Comparison of ENCODE assay signal across 10 mouse cellular contexts in the genomic region with DNA sequence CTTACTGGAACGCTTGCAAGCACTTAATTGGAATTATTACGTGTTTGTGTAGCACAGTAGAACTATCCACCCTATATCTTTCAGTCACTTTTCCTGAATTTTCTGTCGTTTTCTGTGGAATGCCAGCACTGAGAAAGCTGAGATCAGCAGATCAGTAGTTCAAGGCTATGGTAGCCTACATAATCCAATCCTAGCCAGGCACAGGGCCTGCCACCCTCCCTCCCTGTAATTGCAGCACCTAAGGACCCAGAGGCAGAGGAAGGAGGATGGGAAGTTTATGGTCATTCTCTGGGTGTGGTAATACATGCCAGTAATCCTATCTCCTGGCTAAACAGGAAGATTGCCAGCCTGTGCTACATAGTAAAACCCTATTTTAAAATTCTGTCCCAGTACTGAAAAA. TPM values are rescaled to one million over a fixed set of nuclear protein-coding genes. Genes with fewer than 3 reads are reported as not detected.
DNase-seq lines count a peak whose midpoint lies in the region; ATAC-seq and TF ChIP-seq lines count a peak whose summit lies in the region.
"Had no signal": no experiment of that assay in that cellular context is flagged by ENCODE, and none has a peak within 500 bp of the region (broad histone marks: within the 10 kb centered on the region; RNA-seq: fewer than 3 reads in every experiment).

No protein-coding gene starts in this region.

- peaks cover 14% of the 10 kb centered on the region for H3K36me3 ChIP-seq in heart, embryonic 12.5 days
- H3K36me3 ChIP-seq in testis, adult 2 months (ENCODE audit: control insufficient read depth, insufficient read depth, low read length), result peaks cover 7% of the 10 kb centered on the region
- H3K36me3 ChIP-seq in liver, embryonic 13.5 days, result peaks cover 17% of the 10 kb centered on the region

- no peaks in the 10 kb centered on the region for H3K9me3 ChIP-seq in heart, embryonic 12.5 days (replicated peaks)
- no peaks in the 10 kb centered on the region for H3K9me3 ChIP-seq in liver, embryonic 13.5 days (replicated peaks)

- H3K4me1 ChIP-seq in heart, embryonic 12.5 days (replicated peaks), result peaks cover 22% of the 10 kb centered on the region
- peaks cover 11% of the 10 kb centered on the region for H3K4me1 ChIP-seq in testis, adult 2 months (ENCODE audit: control insufficient read depth, insufficient read depth, low read length)
- H3K4me1 ChIP-seq in liver, embryonic 13.5 days (replicated peaks), result peaks cover 42% of the 10 kb centered on the region

- H3K9ac ChIP-seq in heart, embryonic 12.5 days, result no peak overlapping the region
- H3K9ac ChIP-seq in liver, embryonic 13.5 days, result peak overlapping the region; percentile 78

- no peaks in the 10 kb centered on the region for H3K27me3 ChIP-seq in heart, embryonic 12.5 days (replicated peaks)
- no peaks in the 10 kb centered on the region for H3K27me3 ChIP-seq in testis, adult 2 months (ENCODE audit: control insufficient read depth, insufficient read depth, low read length)
- H3K27me3 ChIP-seq in liver, embryonic 13.5 days, result no peaks in the 10 kb centered on the region

- no peak for ATAC-seq in heart, embryonic 12.5 days (ENCODE audit: insufficient number of reproducible peaks, low FRiP score)
- ATAC-seq in liver, embryonic 13.5 days (ENCODE audit: low read depth), result no peak
- ATAC-seq: inflammation-experienced regulatory T-cells, adult 6 months had no signal

- DNase-seq in heart, postnatal 25 days (ENCODE audit: low spot score), result no peak
- no peak for DNase-seq in testis, postnatal 14 days (ENCODE audit: low spot score)
- DNase-seq in liver, embryonic 13.5 days, result no peak
- no peak for DNase-seq in thymus, postnatal 0 days (ENCODE audit: low spot score)
- no peak for DNase-seq in right cerebral cortex, postnatal 36 days (ENCODE audit: low spot score in 2 of 2)
- DNase-seq in Muller cell, postnatal 12 days (ENCODE audit: inconsistent ontology term), result no peak
- DNase-seq: cerebellum, postnatal 36 days had no signal

- no peak for TF ChIP-seq POLR2A in testis, adult 2 months (IDR thresholded peaks at IDR 0.05; ENCODE audit: control insufficient read depth, low read depth, low read length)

- TF ChIP-seq CTCF in testis, adult 2 months (IDR thresholded peaks at IDR 0.05; ENCODE audit: control insufficient read depth, insufficient read depth, insufficient replicate concordance, low read depth, low read length), result no peak

- no peak overlapping the region for H3K4me2 ChIP-seq in heart, embryonic 12.5 days
- H3K4me2 ChIP-seq in liver, embryonic 13.5 days, result peak overlapping the region; percentile 84

- H3K4me3 ChIP-seq in heart, embryonic 12.5 days, result no peak overlapping the region
- peak overlapping the region; percentile 64; the same call in 1 of the 2 replicates for H3K4me3 ChIP-seq in testis, adult 2 months (ENCODE audit: control insufficient read depth, low read depth, low read length)
- peak overlapping the region; percentile 91 for H3K4me3 ChIP-seq in liver, embryonic 13.5 days (replicated peaks)

- WGBS in heart, embryonic 12.5 days, result 66% methylated on average over 3 of the region's 3 CpGs
- WGBS in liver, embryonic 13.5 days (ENCODE audit: insufficient replicate concordance), result 60% methylated on average over 3 of the region's 3 CpGs

- peak overlapping the region; percentile 98; the same call in 1 of the 2 replicates for H3K27ac ChIP-seq in heart, embryonic 12.5 days (ENCODE audit: poor library complexity, severe bottlenecking)
- peak overlapping the region; percentile 96 for H3K27ac ChIP-seq in testis, adult 2 months (ENCODE audit: control insufficient read depth, insufficient read depth, low read depth, low read length)
- peak overlapping the region; percentile 99 for H3K27ac ChIP-seq in liver, embryonic 13.5 days

- intact Hi-C loops in heart, postnatal 25 days (cut with DNase I), result loop anchor here (2.0 kb wide), 1 partner anchor 56 kb away; no protein-coding TSS in a partner anchor

RNA-seq across cellular contexts. Expression of gene Eif5a, which starts 1.0 kb away (rescaled TPM):
- 1,286 and 1,307 TPM in 2 replicates for polyA plus RNA-seq in heart, embryonic 12.5 days (2016; fragmentation: Nextera tagmentation; extraction: Ambion mirVana)
- 100 to 1,000 TPM; 427 TPM for total RNA-seq in heart, postnatal 25 days (2021)
- 621 and 702 TPM in 2 replicates for polyA plus RNA-seq in testis, adult 2 months (2012; rRNA removed)
- polyA plus RNA-seq in liver, embryonic 13.5 days (2015; fragmentation: Nextera tagmentation; extraction: Ambion mirVana), result 1,847 and 1,941 TPM in 2 replicates
- 2,117 and 2,260 TPM in 2 replicates for polyA plus RNA-seq in thymus, postnatal 0 days (2015; fragmentation: Nextera tagmentation; extraction: Ambion mirVana)

RNA-seq across cellular contexts. Expression of gene Gps2, which starts 9.1 kb away (rescaled TPM):
- polyA plus RNA-seq in heart, embryonic 12.5 days (2016; fragmentation: Nextera tagmentation; extraction: Ambion mirVana), result 49.2 and 50.6 TPM in 2 replicates
- 10 to 100 TPM; 24.1 to 26.7 TPM for total RNA-seq in heart, postnatal 25 days (2021)
- polyA plus RNA-seq in testis, adult 2 months (2012; rRNA removed), result 290 and 295 TPM in 2 replicates
- 107 and 116 TPM in 2 replicates for polyA plus RNA-seq in liver, embryonic 13.5 days (2015; fragmentation: Nextera tagmentation; extraction: Ambion mirVana)
- 94.8 and 106 TPM in 2 replicates for polyA plus RNA-seq in thymus, postnatal 0 days (2015; fragmentation: Nextera tagmentation; extraction: Ambion mirVana)

RNA-seq across cellular contexts. Expression of gene Ybx2, which starts 12.8 kb away (rescaled TPM):
- polyA plus RNA-seq in heart, embryonic 12.5 days (2016; fragmentation: Nextera tagmentation; extraction: Ambion mirVana), result 2.0 and 2.6 TPM in 2 replicates
- 10 to 100 TPM; 18.8 to 23.4 TPM for total RNA-seq in heart, postnatal 25 days (2021)
- 3,709 and 3,883 TPM in 2 replicates for polyA plus RNA-seq in testis, adult 2 months (2012; rRNA removed)
- polyA plus RNA-seq in liver, embryonic 13.5 days (2015; fragmentation: Nextera tagmentation; extraction: Ambion mirVana), result 0.28 and 0.30 TPM in 2 replicates
- polyA plus RNA-seq in thymus, postnatal 0 days (2015; fragmentation: Nextera tagmentation; extraction: Ambion mirVana), result 2.6 and 3.6 TPM in 2 replicates
- polyA plus RNA-seq: inflammation-experienced regulatory T-cells, adult 6 months had no signal

RNA-seq across cellular contexts. Expression of gene Neurl4, which starts 21.9 kb away (rescaled TPM):
- 7.6 and 9.2 TPM in 2 replicates for polyA plus RNA-seq in heart, embryonic 12.5 days (2016; fragmentation: Nextera tagmentation; extraction: Ambion mirVana)
- 10 to 100 TPM; 44.9 to 46.0 TPM for total RNA-seq in heart, postnatal 25 days (2021)
- 57.7 and 61.1 TPM in 2 replicates for polyA plus RNA-seq in testis, adult 2 months (2012; rRNA removed)
- 2.3 and 2.8 TPM in 2 replicates for polyA plus RNA-seq in liver, embryonic 13.5 days (2015; fragmentation: Nextera tagmentation; extraction: Ambion mirVana)
- polyA plus RNA-seq in thymus, postnatal 0 days (2015; fragmentation: Nextera tagmentation; extraction: Ambion mirVana), result 6.2 and 7.5 TPM in 2 replicates

RNA-seq across cellular contexts. Expression of gene 2810408A11Rik, which starts 22.0 kb away (rescaled TPM):
- polyA plus RNA-seq in heart, embryonic 12.5 days (2016; fragmentation: Nextera tagmentation; extraction: Ambion mirVana), result 4.7 and 5.2 TPM in 2 replicates
- under 1 TPM; 0.17 to 0.23 TPM for total RNA-seq in heart, postnatal 25 days (2021)
- 124 and 125 TPM in 2 replicates for polyA plus RNA-seq in testis, adult 2 months (2012; rRNA removed)
- 0.89 and 1.0 TPM in 2 replicates for polyA plus RNA-seq in liver, embryonic 13.5 days (2015; fragmentation: Nextera tagmentation; extraction: Ambion mirVana)
- 19.8 and 26.0 TPM in 2 replicates for polyA plus RNA-seq in thymus, postnatal 0 days (2015; fragmentation: Nextera tagmentation; extraction: Ambion mirVana)

Comparison
In these comparisons a context has a peak if more than half of its experiments do, and no peak if none do; other contexts are left out.
1. RNA of gene Ybx2, which starts 12.8 kb away (polyA plus RNA-seq): 3,709 to 3,883 TPM in testis, adult 2 months; 2.6 to 3.6 TPM in thymus, postnatal 0 days, 2.0 to 2.6 TPM in heart, embryonic 12.5 days and 0.28 to 0.30 TPM in liver, embryonic 13.5 days; every median in the first group is over 100 times any median in the second.
2. Peak in every context shown above with its lines, with median percentiles within 50 percentile points of each other: H3K27ac ChIP-seq.